Mouse (Mus musculus): ENCODE data around the gene Cacnb2. TPM values are rescaled to one million over a fixed set of nuclear protein-coding genes. Genes with fewer than 3 reads are reported as not detected.

The Cacnb2 gene
- polyA plus RNA-seq, 1 experiment from 2014 or later = 1.1 TPM

DNA sequence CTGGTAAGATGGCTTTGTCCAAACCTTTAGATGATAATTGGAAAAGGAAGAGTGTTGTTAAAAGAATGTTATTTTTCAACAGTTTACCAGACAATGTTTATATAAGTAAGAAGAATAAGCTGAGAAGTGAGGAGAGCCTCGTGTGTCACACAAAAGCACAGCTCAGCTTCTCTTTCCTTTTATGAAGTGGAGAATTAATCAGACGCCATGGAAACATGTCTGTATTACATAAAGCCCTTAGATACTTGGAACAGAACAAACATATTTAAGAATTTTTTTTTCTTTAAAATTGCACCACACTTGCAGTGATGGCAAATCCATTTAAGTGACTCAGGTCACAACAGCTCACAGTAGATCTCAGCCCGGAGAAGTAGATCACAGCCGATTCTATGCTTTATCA lies 9.8 kb downstream of the Cacnb2 start:
- ATAC-seq (ENCODE audit: low FRiP score) = no peak
- Histone ChIP-seq H3K4me3 (ENCODE audit: low read depth, low read length) (no peak overlapping the region), H3K4me1 (ENCODE audit: control insufficient read depth, insufficient read depth, low read length) (peaks cover 4% of the 10 kb centered on the region), H3K9ac (ENCODE audit: low read length) (no peak overlapping the region), H3K36me3 (ENCODE audit: control insufficient read depth, insufficient read depth, low read length) (no peaks in the 10 kb centered on the region), H3K4me2 (no peak overlapping the region), H3K27me3 (ENCODE audit: control insufficient read depth, insufficient read depth, low read length) (no peaks in the 10 kb centered on the region), H3K27ac (ENCODE audit: low read depth, low read length) (no peak overlapping the region), H3K9me3 (ENCODE audit: control insufficient read depth, low read length) (no peaks in the 10 kb centered on the region)
- DNase-seq (ENCODE audit: low spot score, missing footprints) = no peak
- 59% methylated on average over 4 of the region's 4 CpGs for WGBS

DNA sequence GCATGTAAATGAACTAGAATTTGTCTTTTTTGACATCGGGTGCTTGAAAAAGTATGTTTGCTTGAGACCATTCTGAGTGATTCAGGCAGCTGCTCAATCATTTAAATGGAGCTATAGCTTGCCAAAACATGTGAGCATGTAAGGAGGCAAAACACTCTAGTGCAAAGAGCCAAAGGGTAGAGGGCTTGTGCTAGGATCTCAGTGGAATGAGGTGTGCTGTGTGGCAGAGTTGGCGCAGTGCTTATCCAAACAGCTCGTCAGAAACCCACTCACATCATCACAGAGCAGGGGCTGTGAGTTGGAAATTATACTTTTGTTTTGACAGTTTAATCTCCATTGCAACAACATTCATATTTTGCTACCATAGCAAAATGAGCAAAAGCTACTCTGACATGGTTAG lies 13.5 kb downstream of the Cacnb2 start:
- H3K4me2 ChIP-seq = no peak overlapping the region
- H3K4me1 ChIP-seq (ENCODE audit: control insufficient read depth, insufficient read depth, low read length) = no peaks in the 10 kb centered on the region
- DNase-seq (ENCODE audit: low spot score, missing footprints) (no peak), ATAC-seq (ENCODE audit: low FRiP score) (no peak)
- no peaks in the 10 kb centered on the region for H3K27me3 ChIP-seq (ENCODE audit: control insufficient read depth, insufficient read depth, low read length)
- no peak overlapping the region for H3K9ac ChIP-seq (ENCODE audit: low read length)
- H3K4me3 ChIP-seq (ENCODE audit: low read depth, low read length) = no peak overlapping the region
- no peaks in the 10 kb centered on the region for H3K9me3 ChIP-seq (ENCODE audit: control insufficient read depth, low read length)
- WGBS = 91% methylated on average over 3 of the region's 3 CpGs
- no peak overlapping the region for H3K27ac ChIP-seq (ENCODE audit: low read depth, low read length)
- H3K36me3 ChIP-seq (ENCODE audit: control insufficient read depth, insufficient read depth, low read length) = no peaks in the 10 kb centered on the region

DNA sequence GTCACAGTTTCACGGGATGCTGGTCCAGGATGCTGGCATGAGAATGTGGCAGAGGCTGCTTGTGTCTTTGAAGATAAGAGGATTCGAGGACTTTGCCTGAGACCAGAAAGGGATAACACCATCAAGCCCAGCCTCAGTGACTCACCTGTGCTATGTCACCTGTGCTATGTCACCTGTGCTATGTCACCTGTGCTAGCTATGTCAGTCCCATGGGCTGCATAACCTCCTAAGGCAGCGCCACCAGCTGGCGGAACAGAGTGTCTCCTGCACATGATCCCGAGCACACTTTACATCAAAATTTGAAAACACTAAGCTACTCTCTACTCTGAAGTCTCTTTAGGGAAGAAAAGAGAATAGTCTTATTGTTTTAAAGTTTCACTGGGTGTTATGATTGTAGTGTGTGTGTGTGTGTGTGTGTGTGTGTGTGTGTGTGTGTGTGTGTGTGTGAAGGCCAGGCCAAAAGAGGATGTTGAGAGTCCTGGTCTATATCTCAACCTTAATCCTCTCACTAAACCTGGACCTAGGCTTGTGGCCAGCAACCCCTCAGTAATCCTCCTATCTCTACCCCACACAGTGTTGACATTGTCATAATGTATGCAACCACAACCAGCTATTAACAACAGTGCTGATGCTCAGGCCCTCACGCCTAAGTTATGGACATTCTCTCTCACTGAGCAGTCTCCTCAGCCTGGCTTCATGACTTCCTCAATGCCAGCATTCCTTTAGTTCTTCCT lies 17.4 kb downstream of the Cacnb2 start:
- Histone ChIP-seq H3K27me3 (ENCODE audit: control insufficient read depth, insufficient read depth, low read length) (no peaks in the 10 kb centered on the region), H3K4me3 (ENCODE audit: low read depth, low read length) (no peak overlapping the region), H3K27ac (ENCODE audit: low read depth, low read length) (no peak overlapping the region), H3K36me3 (ENCODE audit: control insufficient read depth, insufficient read depth, low read length) (no peaks in the 10 kb centered on the region), H3K4me1 (ENCODE audit: control insufficient read depth, insufficient read depth, low read length) (no peaks in the 10 kb centered on the region), H3K9me3 (ENCODE audit: control insufficient read depth, low read length) (no peaks in the 10 kb centered on the region), H3K4me2 (no peak overlapping the region), H3K9ac (ENCODE audit: low read length) (no peak overlapping the region)
- ATAC-seq (ENCODE audit: low FRiP score) (0 out of 2 replicates have a peak, but pooled peaks have one; percentile 44), DNase-seq (ENCODE audit: low spot score, missing footprints) (no peak)
- WGBS = 78% methylated on average over 6 of the region's 6 CpGs

DNA sequence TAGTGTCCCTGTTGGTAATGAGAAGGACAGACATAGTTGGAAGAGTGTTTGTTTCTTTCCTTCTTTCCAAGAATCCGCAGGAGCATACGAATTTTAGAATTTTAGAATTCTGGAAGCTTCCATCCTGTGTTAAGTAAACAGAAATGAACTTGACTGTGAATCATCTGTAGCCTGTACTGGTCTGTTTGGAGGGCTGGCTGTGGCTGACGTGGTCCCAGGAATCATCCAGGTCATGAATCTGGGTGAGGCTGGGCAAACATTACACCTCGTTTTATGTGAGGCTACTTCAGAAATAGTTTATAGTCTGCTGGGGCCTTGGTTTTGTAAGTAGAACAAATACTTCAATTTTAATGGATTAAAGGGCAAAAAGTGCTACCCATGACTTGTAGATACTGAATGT lies 18.0 kb downstream of the Cacnb2 start:
- 85% methylated on average over 4 of the region's 4 CpGs for WGBS
- H3K4me3 ChIP-seq (ENCODE audit: low read depth, low read length) = no peak overlapping the region
- ATAC-seq (ENCODE audit: low FRiP score) = no peak

DNA sequence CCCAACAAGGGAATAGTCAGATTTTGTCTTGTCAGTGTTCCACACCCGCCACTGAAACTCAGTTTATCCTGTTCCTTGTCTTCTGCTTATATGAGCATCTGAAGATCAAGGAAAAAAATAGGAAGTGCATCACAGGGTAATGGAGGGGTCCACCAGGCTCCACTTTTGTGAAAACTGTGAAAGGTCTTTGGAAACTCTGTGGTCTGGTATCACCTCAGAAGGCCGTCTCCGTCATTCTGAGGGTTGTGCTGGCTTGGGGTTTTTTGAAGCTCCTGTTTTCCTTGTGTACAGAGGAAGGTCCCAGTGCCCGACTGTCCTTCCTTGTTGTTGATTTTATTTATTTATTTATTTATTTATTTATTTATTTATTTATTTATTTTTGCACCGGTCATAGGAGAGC lies 20.9 kb downstream of the Cacnb2 start:
- WGBS = 93% methylated on average over 5 of the region's 5 CpGs
- H3K4me1 ChIP-seq (ENCODE audit: control insufficient read depth, insufficient read depth, low read length) = no peaks in the 10 kb centered on the region
- no peak overlapping the region for H3K4me3 ChIP-seq (ENCODE audit: low read depth, low read length)
- no peak overlapping the region for H3K27ac ChIP-seq (ENCODE audit: low read depth, low read length)
- no peaks in the 10 kb centered on the region for H3K36me3 ChIP-seq (ENCODE audit: control insufficient read depth, insufficient read depth, low read length)
- DNase-seq (ENCODE audit: low spot score, missing footprints) (no peak), ATAC-seq (ENCODE audit: low FRiP score) (no peak)
- no peaks in the 10 kb centered on the region for H3K9me3 ChIP-seq (ENCODE audit: control insufficient read depth, low read length)
- H3K4me2 ChIP-seq = no peak overlapping the region
- H3K27me3 ChIP-seq (ENCODE audit: control insufficient read depth, insufficient read depth, low read length) = no peaks in the 10 kb centered on the region
- no peak overlapping the region for H3K9ac ChIP-seq (ENCODE audit: low read length)

More for the DNA sequence above, 18.0 kb downstream of the Cacnb2 start:
- Histone ChIP-seq H3K27ac (ENCODE audit: low read depth, low read length) (no peak overlapping the region), H3K9ac (ENCODE audit: low read length) (no peak overlapping the region), H3K4me2 (no peak overlapping the region), H3K4me1 (ENCODE audit: control insufficient read depth, insufficient read depth, low read length) (no peaks in the 10 kb centered on the region), H3K36me3 (ENCODE audit: control insufficient read depth, insufficient read depth, low read length) (no peaks in the 10 kb centered on the region), H3K27me3 (ENCODE audit: control insufficient read depth, insufficient read depth, low read length) (no peaks in the 10 kb centered on the region), H3K9me3 (ENCODE audit: control insufficient read depth, low read length) (no peaks in the 10 kb centered on the region)
- no peak for DNase-seq (ENCODE audit: low spot score, missing footprints)

DNA sequence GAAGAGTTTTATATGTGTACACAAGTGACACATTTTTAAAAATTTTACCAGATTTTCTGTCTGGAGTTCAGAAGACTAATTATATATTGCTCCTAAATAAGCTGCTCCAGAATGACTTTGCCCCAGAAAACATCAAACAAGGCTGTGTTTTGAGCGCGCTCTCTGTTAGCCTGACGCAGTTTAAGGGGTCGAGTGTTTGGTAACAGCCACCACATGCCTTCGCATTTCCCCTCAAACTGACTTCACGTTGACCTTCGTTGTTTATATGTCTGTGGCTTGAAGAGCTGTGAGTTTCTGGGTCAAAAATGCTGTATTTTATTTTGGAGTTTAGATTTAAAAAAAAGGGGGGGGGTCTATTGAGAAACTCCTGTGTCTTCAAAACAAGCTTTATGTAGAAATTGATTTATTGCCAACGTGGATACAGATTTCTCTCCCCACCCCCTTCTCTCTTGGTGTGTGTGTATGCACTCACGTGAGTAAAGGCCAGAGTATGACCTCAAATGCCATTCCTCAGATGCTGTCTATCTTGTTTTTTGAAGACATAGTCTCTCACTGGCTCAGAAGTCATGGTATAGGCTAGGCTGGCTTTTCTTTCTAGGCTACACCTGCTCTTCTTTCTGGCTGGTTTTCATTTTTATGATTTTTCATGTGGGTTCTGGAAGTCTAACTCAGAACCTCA lies 27.1 kb downstream of the Cacnb2 start:
- WGBS = 90% methylated on average over 9 of the region's 9 CpGs
- H3K4me2 ChIP-seq = no peak overlapping the region
- ATAC-seq (ENCODE audit: low FRiP score) = no peak
- DNase-seq (ENCODE audit: low spot score, missing footprints) = no peak
- no peaks in the 10 kb centered on the region for H3K27me3 ChIP-seq (ENCODE audit: control insufficient read depth, insufficient read depth, low read length)
- H3K27ac ChIP-seq (ENCODE audit: low read depth, low read length) = no peak overlapping the region
- no peaks in the 10 kb centered on the region for H3K4me1 ChIP-seq (ENCODE audit: control insufficient read depth, insufficient read depth, low read length)
- no peaks in the 10 kb centered on the region for H3K36me3 ChIP-seq (ENCODE audit: control insufficient read depth, insufficient read depth, low read length)
- no peak overlapping the region for H3K9ac ChIP-seq (ENCODE audit: low read length)
- H3K9me3 ChIP-seq (ENCODE audit: control insufficient read depth, low read length) = no peaks in the 10 kb centered on the region
- H3K4me3 ChIP-seq (ENCODE audit: low read depth, low read length) = no peak overlapping the region

DNA sequence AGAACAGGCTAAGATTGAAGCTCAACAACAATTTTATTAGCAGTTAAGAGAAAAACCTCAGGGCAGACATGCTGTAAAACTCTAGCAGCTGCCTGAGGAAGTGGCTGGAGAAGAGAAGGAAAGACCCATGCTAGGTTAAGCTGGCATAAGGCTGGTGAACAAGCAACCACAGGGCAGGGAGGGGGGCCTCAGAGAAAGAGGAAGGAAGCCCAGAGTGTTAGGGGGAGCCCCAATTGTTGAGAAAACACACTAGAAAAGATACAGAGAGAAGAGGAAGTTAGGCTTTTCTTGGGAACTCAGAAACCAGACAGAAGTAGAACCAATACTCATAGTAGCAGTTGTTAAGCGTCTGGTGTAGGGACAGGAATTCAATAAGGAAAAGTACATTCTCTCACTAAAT lies 28.7 kb downstream of the Cacnb2 start:
- WGBS = 83% methylated on average over 1 of the region's 1 CpGs
- Histone ChIP-seq H3K36me3 (ENCODE audit: control insufficient read depth, insufficient read depth, low read length) (no peaks in the 10 kb centered on the region), H3K27me3 (ENCODE audit: control insufficient read depth, insufficient read depth, low read length) (no peaks in the 10 kb centered on the region), H3K9me3 (ENCODE audit: control insufficient read depth, low read length) (no peaks in the 10 kb centered on the region), H3K9ac (ENCODE audit: low read length) (no peak overlapping the region), H3K27ac (ENCODE audit: low read depth, low read length) (no peak overlapping the region), H3K4me2 (no peak overlapping the region), H3K4me3 (ENCODE audit: low read depth, low read length) (no peak overlapping the region), H3K4me1 (ENCODE audit: control insufficient read depth, insufficient read depth, low read length) (no peaks in the 10 kb centered on the region)
- no peak for ATAC-seq (ENCODE audit: low FRiP score)
- no peak for DNase-seq (ENCODE audit: low spot score, missing footprints)

DNA sequence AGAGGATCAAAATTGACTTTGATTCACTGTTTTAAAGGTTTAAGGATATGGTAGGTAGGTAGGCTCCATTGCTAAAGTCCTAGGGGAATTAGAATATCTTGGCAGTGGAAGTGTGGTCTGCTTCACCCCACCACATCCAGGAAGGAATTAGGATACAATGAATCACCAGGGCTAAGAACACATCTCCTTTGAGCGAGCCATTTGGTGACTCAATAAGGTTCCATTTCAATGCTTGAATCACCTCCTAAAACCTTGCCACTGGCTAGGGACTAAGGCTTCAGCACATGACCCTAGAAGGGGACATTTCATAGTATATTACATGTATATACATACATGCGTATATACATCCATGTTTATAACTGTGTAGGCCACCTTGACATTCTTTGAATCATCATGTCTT lies 30.3 kb downstream of the Cacnb2 start:
- no peak for DNase-seq (ENCODE audit: low spot score, missing footprints)
- Histone ChIP-seq H3K27me3 (ENCODE audit: control insufficient read depth, insufficient read depth, low read length) (no peaks in the 10 kb centered on the region), H3K9ac (ENCODE audit: low read length) (no peak overlapping the region), H3K36me3 (ENCODE audit: control insufficient read depth, insufficient read depth, low read length) (no peaks in the 10 kb centered on the region), H3K4me3 (ENCODE audit: low read depth, low read length) (no peak overlapping the region), H3K4me1 (ENCODE audit: control insufficient read depth, insufficient read depth, low read length) (no peaks in the 10 kb centered on the region), H3K4me2 (no peak overlapping the region), H3K27ac (ENCODE audit: low read depth, low read length) (no peak overlapping the region), H3K9me3 (ENCODE audit: control insufficient read depth, low read length) (no peaks in the 10 kb centered on the region)
- WGBS = 91% methylated on average over 2 of the region's 2 CpGs
- ATAC-seq (ENCODE audit: low FRiP score) = no peak

DNA sequence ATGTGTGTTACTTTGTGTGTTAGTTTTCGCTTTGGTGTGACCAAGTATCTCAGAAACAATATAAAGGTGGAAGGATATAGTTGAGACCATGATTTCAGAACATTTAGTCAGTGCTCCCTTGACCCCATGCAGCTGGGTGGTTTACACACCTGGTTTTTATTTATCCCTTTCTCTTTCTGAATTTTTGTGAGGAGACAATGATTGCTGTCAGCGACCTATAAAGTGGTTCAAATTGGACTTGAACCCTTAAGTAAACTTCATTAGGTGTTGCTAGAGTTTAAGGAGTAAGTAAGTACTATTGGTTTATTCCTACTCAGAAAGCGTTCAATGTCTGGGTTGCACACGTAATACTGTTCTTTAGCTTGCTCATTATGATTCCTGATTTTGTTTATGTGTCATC lies 36.4 kb downstream of the Cacnb2 start:
- no peak overlapping the region for H3K27ac ChIP-seq (ENCODE audit: low read depth, low read length)
- no peaks in the 10 kb centered on the region for H3K27me3 ChIP-seq (ENCODE audit: control insufficient read depth, insufficient read depth, low read length)
- WGBS = 90% methylated on average over 4 of the region's 4 CpGs
- ATAC-seq (ENCODE audit: low FRiP score) = no peak
- H3K4me1 ChIP-seq (ENCODE audit: control insufficient read depth, insufficient read depth, low read length) = no peaks in the 10 kb centered on the region
- DNase-seq (ENCODE audit: low spot score, missing footprints) = no peak
- no peak overlapping the region for H3K9ac ChIP-seq (ENCODE audit: low read length)
- H3K4me3 ChIP-seq (ENCODE audit: low read depth, low read length) = no peak overlapping the region
- no peaks in the 10 kb centered on the region for H3K36me3 ChIP-seq (ENCODE audit: control insufficient read depth, insufficient read depth, low read length)
- no peaks in the 10 kb centered on the region for H3K9me3 ChIP-seq (ENCODE audit: control insufficient read depth, low read length)
- H3K4me2 ChIP-seq = no peak overlapping the region

Data from midbrain, embryonic 11.5 days (tissue).